Mouse (Mus musculus) embryonic facial prominence, embryonic 11.5 days (tissue): ENCODE measurements around the gene Acan. TPM values are rescaled to one million over a fixed set of nuclear protein-coding genes. Genes with fewer than 3 reads are reported as not detected.

Source experiments
- ATAC-seq: fragments of 200-750 bp; cut with Nextera tagmentation; replicated peaks from 2 replicates; pipeline ENCODE4 v1.8.0; 2017; ENCODE audit warnings: low read depth; ENCODE audit not compliant: insufficient number of reproducible peaks, low FRiP score, low TSS enrichment
- DNase-seq: peaks from one replicate; pipeline ENCODE4 v3.0.0-alpha.2; 2015; ENCODE audit warnings: low spot score
- H3K27ac ChIP-seq: fragments of 300-500 bp; sonication (generic); replicated peaks from 2 replicates; pipeline ENCODE4 v1.5.1; 2014; ENCODE audit warnings: mild to moderate bottlenecking, low read depth, low read length, control low read depth
- H3K27me3 ChIP-seq: fragments of 300-500 bp; sonication (generic); 2 replicates; pipeline ENCODE4 v1.6.1; 2014; ENCODE audit warnings: mild to moderate bottlenecking, low read length, moderate library complexity, mixed read lengths; ENCODE audit not compliant: control insufficient read depth, insufficient read depth
- H3K36me3 ChIP-seq: fragments of 300-500 bp; sonication (generic); replicated peaks from 2 replicates; pipeline ENCODE4 v1.6.1; 2014; ENCODE audit warnings: low read depth, mild to moderate bottlenecking, low read length, moderate library complexity, mixed read lengths; ENCODE audit not compliant: control insufficient read depth, insufficient read depth
- H3K4me1 ChIP-seq: fragments of 300-500 bp; sonication (generic); 2 replicates; pipeline ENCODE4 v1.6.1; 2014; ENCODE audit warnings: low read length, mixed read lengths; ENCODE audit not compliant: control insufficient read depth, insufficient read depth
- H3K4me2 ChIP-seq: fragments of 300-500 bp; sonication (generic); 2 replicates; pipeline ENCODE4 v1.6.1; 2014; ENCODE audit warnings: low read depth, mild to moderate bottlenecking, control low read depth, low read length, moderate library complexity
- H3K4me3 ChIP-seq: fragments of 300-500 bp; sonication (generic); 2 replicates; pipeline ENCODE4 v1.5.1; 2014; ENCODE audit warnings: low read depth, low read length, control low read depth
- H3K9ac ChIP-seq: fragments of 300-500 bp; sonication (generic); replicated peaks from 2 replicates; pipeline ENCODE4 v1.6.1; 2014; ENCODE audit warnings: mild to moderate bottlenecking, control low read depth, low read length
- H3K9me3 ChIP-seq: fragments of 300-500 bp; sonication (generic); replicated peaks from 2 replicates; pipeline ENCODE4 v1.6.1; 2016; ENCODE audit warnings: mild to moderate bottlenecking, low read length, inconsistent platforms, mixed read lengths; ENCODE audit not compliant: control insufficient read depth
- WGBS: fragments of 180-500 bp; shearing (Covaris S2); extraction: QIAGEN DNeasy Blood & Tissue Kit; methylation state at CpG from one replicate; pipeline ENCODE4 v1.1.7; 2014; 5-methylcytosine and 5-hydroxymethylcytosine counted together
- polyA plus RNA-seq: library from polyadenylated mRNA; unstranded; fragments of >200 nt; fragmentation: Nextera tagmentation; extraction: Ambion mirVana; gene quantifications from 2 replicates; pipeline ENCODE4 v1.2.1, GENCODE M21; 2014

The Acan gene
- polyA plus RNA-seq, 1 experiment from 2014 or later: 0.90 TPM

- Histone ChIP-seq H3K27me3 (no peaks in the 10 kb centered on the region), H3K9ac (no peak overlapping the region), H3K4me1 (no peaks in the 10 kb centered on the region), H3K27ac (no peak overlapping the region), H3K9me3 (no peaks in the 10 kb centered on the region), H3K36me3 (no peaks in the 10 kb centered on the region), H3K4me3 (no peak overlapping the region), H3K4me2 (no peak overlapping the region)
- ATAC-seq (no peak), DNase-seq (no peak)
- WGBS: 72% methylated on average over 5 of the region's 5 CpGs
These were observed 70.2 kb downstream of the Acan start for GRCm38 (mm10) chr7:79123465-79123864.

- ATAC-seq (no peak), DNase-seq (peak; percentile 46)
- WGBS: 11% methylated on average over 8 of the region's 8 CpGs
- Histone ChIP-seq H3K4me1 (no peaks in the 10 kb centered on the region), H3K27me3 (no peaks in the 10 kb centered on the region), H3K36me3 (no peaks in the 10 kb centered on the region), H3K27ac (no peak overlapping the region), H3K4me3 (no peak overlapping the region), H3K9ac (no peak overlapping the region), H3K9me3 (no peaks in the 10 kb centered on the region), H3K4me2 (peak overlapping the region; percentile 11; the same call in 1 of the 2 replicates)
These were observed 76.6 kb downstream of the Acan start for GRCm38 (mm10) chr7:79129883-79130282.

GRCm38 (mm10) chr7:79130385-79130784 lies 77.1 kb downstream of the Acan start:
- ATAC-seq (no peak), DNase-seq (no peak)
- Histone ChIP-seq H3K9ac (no peak overlapping the region), H3K27me3 (no peaks in the 10 kb centered on the region), H3K4me2 (peak overlapping the region; percentile 35), H3K4me3 (no peak overlapping the region), H3K27ac (no peak overlapping the region), H3K9me3 (no peaks in the 10 kb centered on the region), H3K4me1 (no peaks in the 10 kb centered on the region), H3K36me3 (no peaks in the 10 kb centered on the region)
- 10% methylated on average over 13 of the region's 13 CpGs for WGBS

GRCm38 (mm10) chr7:79130843-79131444 lies 77.7 kb downstream of the Acan start, which contains the start of gene Hapln3:
Gene Hapln3 (minus strand): TSS chr7:79131018.
- Histone ChIP-seq H3K9ac (no peak within 1 kb of the TSS), H3K4me2 (peak within 1 kb of the TSS; percentile 35), H3K27me3 (no peaks in the 10 kb centered on the region), H3K27ac (no peak within 1 kb of the TSS), H3K36me3 (0 out of 2 replicates have a peak, but pooled peaks cover 1% of the 10 kb centered on the region), H3K4me3 (0 out of 2 replicates have a peak within 1 kb of the TSS, but pooled peaks have one; percentile 14), H3K4me1 (no peaks in the 10 kb centered on the region), H3K9me3 (no peaks in the 10 kb centered on the region)
- ATAC-seq: peak; percentile 35; the same call in 1 of the 2 replicates
- DNase-seq: peak; percentile 42
- WGBS: 4% methylated on average over 19 of the region's 19 CpGs

- no peaks in the 10 kb centered on the region for H3K4me1 ChIP-seq
- ATAC-seq: no peak
- H3K9me3 ChIP-seq: no peaks in the 10 kb centered on the region
- WGBS: 24% methylated on average over 6 of the region's 6 CpGs
- H3K27me3 ChIP-seq: no peaks in the 10 kb centered on the region
- H3K9ac ChIP-seq: no peak overlapping the region
- no peak overlapping the region for H3K4me2 ChIP-seq
- no peak overlapping the region for H3K4me3 ChIP-seq
- no peak for DNase-seq
- no peak overlapping the region for H3K27ac ChIP-seq
- peaks cover 3% of the 10 kb centered on the region; the same call in 1 of the 2 replicates for H3K36me3 ChIP-seq
These were observed 80.1 kb downstream of the Acan start for GRCm38 (mm10) chr7:79133391-79133790.

- H3K27me3 ChIP-seq: no peaks in the 10 kb centered on the region
- H3K4me1 ChIP-seq: no peaks in the 10 kb centered on the region
- ATAC-seq (no peak), DNase-seq (no peak)
- H3K36me3 ChIP-seq: peaks cover 3% of the 10 kb centered on the region; the same call in 1 of the 2 replicates
- H3K4me2 ChIP-seq: no peak overlapping the region
- H3K27ac ChIP-seq: no peak overlapping the region
- no peak overlapping the region for H3K4me3 ChIP-seq
- WGBS: 53% methylated on average over 6 of the region's 6 CpGs
- no peak overlapping the region for H3K9ac ChIP-seq
- H3K9me3 ChIP-seq: no peaks in the 10 kb centered on the region
These were observed 86.1 kb downstream of the Acan start for GRCm38 (mm10) chr7:79139328-79139824.

GRCm38 (mm10) chr7:79139891-79140591 lies 86.8 kb downstream of the Acan start:
- 64% methylated on average over 4 of the region's 4 CpGs for WGBS
- ATAC-seq (no peak), DNase-seq (no peak)
- Histone ChIP-seq H3K4me3 (no peak overlapping the region), H3K27me3 (no peaks in the 10 kb centered on the region), H3K4me1 (no peaks in the 10 kb centered on the region), H3K27ac (no peak overlapping the region), H3K9me3 (no peaks in the 10 kb centered on the region), H3K4me2 (no peak overlapping the region), H3K36me3 (peaks cover 3% of the 10 kb centered on the region), H3K9ac (no peak overlapping the region)

GRCm38 (mm10) chr7:79140897-79141296 lies 87.6 kb downstream of the Acan start:
- H3K27ac ChIP-seq: no peak overlapping the region
- no peaks in the 10 kb centered on the region for H3K4me1 ChIP-seq
- ATAC-seq (no peak), DNase-seq (peak; percentile 84)
- 31% methylated on average over 8 of the region's 8 CpGs for WGBS
- H3K4me2 ChIP-seq: no peak overlapping the region
- no peak overlapping the region for H3K4me3 ChIP-seq
- H3K36me3 ChIP-seq: peaks cover 2% of the 10 kb centered on the region
- H3K27me3 ChIP-seq: no peaks in the 10 kb centered on the region
- no peak overlapping the region for H3K9ac ChIP-seq
- H3K9me3 ChIP-seq: no peaks in the 10 kb centered on the region
